Mouse (Mus musculus) spleen, embryonic (tissue): ENCODE measurements at regions not wholly inside any gene's neighbourhood (a gene's known extent, or its start where the extent isn't known, plus 50 kb on each side); places are given as distances from the start of the nearest gene placed in this dataset.

Experiments used
- CTCF ChIA-PET: fragments of 350-600 bp; sonication (Branson Sonifier 250); formaldehyde crosslinking; loops from one replicate; lab custom pipeline; 2022; lab: Charles Lee

DNA sequence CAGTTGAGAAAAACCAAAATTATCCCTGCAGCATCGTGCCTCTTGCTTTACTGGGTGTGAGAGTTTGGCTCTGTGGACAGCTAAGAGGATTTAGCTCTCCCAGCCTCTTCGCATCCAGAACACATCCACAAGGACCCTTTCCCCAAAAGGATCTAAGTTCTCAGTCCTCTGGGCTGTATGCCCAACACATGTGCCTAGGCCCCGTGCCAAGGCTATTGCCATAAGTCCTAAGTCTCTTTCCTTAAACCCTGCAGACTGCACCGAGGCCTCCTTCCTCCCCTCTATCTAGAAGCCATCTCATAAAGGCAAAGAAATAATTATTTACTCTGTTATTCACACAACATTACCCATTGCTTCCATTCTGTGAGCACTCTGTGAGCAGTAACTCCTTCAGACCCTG is 570.8 kb upstream of the Kirrel3 start:
- CTCF ChIA-PET = no interaction called here

DNA sequence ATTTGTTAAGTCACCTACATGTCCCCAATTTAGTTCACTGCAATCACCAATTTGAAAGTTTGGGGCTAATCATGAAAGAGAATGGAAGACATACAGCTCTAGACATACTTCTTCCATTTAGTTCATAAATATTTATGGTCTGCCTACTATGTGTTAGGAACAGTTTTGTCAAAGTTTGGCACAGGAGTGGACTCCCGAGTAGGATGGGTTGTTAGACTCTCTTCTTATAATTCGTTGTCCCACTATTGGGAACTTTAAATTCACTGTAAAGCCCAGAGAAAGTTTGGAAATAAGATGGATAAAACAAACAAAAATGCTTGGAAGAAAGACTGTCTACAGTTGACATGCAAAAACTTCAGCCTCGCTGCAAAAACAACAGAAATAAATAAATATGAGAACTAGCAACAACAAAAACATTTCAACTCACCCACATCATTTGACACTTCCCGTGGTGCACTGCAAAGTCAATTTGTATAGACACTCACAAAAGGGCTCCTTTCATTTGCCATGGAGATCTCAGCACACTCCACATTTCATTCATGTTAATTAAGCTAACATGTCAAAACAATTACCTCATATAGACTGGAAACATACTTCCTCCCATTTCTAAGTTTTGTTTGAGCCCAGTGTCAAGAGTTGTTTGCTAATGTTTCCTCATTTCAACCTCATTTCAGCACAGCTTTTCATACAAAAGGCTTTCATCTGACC is 570.2 kb upstream of the Kirrel3 start:
- CTCF ChIA-PET = no interaction called here

DNA sequence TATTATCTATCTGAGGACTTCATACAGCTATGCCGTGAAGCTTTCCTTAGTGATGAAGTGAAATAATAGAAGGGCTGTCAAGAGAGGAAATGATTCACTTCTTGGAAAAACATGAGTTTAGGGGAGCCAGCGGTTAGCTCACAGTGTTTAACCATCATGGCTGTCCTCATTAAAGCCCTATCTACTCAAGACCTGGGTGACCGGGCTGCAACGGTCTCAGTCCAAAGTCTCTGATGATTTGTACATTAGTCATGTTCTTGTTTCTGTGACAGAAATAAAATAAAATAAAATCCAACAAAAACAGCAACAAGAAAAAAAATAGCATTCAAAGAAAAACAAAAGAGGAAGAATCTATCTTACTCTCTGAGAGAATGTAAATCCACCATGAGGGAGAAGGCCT is 555.4 kb upstream of the Kirrel3 start:
- CTCF ChIA-PET = no interaction called here

DNA sequence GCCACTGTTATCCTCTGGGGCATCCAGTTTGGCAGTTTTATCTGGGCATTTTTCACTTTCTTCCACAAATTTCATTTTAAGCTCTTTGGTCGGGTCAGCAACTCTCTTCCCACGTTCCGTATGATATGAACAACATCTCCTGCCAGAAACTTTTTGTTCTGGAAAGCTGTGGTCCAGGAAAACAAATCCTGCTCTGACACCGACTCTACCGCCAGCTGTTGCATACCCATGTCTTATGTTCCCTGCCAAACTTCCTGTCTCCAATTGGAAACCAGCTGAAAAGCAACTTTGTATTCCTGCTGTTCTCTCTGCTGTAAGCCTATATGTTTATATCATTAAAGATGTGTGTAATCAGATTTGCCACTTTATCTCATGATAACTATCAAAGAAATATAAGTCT is 551.6 kb upstream of the Kirrel3 start:
- CTCF ChIA-PET = no interaction called here

DNA sequence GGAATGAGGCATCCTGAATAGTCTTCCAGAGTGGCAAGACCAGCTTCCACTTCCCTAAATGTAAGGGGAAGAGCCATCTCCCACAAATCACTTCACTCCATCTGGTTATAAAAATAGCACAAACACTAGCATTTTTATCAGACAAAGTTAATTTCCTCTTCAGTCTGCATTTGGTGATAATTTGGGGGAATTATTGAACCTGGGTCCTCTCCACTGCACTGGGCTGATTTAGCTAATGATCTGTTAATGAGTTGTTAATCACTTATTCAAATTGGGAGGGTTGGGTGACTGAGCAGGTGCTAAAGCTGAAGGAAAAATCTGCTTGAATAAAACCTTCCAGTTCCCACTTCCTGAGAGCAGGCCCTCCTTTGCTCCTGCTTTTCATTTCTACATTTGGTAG is 531.4 kb upstream of the Kirrel3 start:
- CTCF ChIA-PET = no interaction called here
